Mouse (Mus musculus): ENCODE data around the gene Arid5b. TPM values are rescaled to one million over a fixed set of nuclear protein-coding genes. Genes with fewer than 3 reads are reported as not detected.

Arid5b gene
- polyA plus RNA-seq, 1 experiment from 2014 or later = 27.5 TPM

- H3K9ac ChIP-seq (replicated peaks; ENCODE audit: low read length) = no peak overlapping the region
- WGBS = 95% methylated on average over 5 of the region's 5 CpGs
- H3K9me3 ChIP-seq (replicated peaks; ENCODE audit: control insufficient read depth, low read length) = no peaks in the 10 kb centered on the region
Measured at GRCm38 (mm10) chr10:68158555-68158954, 120.0 kb downstream of the Arid5b start.

GRCm38 (mm10) chr10:68157511-68157910, 121.0 kb downstream of the Arid5b start:
- H3K4me3 ChIP-seq (ENCODE audit: low read depth, low read length) = no peak overlapping the region
- 69% methylated on average over 8 of the region's 8 CpGs for WGBS
- H3K9ac ChIP-seq (replicated peaks; ENCODE audit: low read length) = no peak overlapping the region
- no peaks in the 10 kb centered on the region for H3K27me3 ChIP-seq (ENCODE audit: control insufficient read depth, insufficient read depth, low read length)
- H3K4me2 ChIP-seq (ENCODE audit: low read depth, low read length) = no peak overlapping the region
- no peaks in the 10 kb centered on the region for H3K36me3 ChIP-seq (replicated peaks; ENCODE audit: control insufficient read depth, insufficient read depth, low read depth, low read length)
- ATAC-seq (replicated peaks; ENCODE audit: insufficient number of reproducible peaks, low FRiP score, low TSS enrichment, low read depth) = no peak
- no peak for DNase-seq (ENCODE audit: low spot score)
- no peaks in the 10 kb centered on the region for H3K4me1 ChIP-seq (ENCODE audit: control insufficient read depth, insufficient read depth, low read length)
- no peak overlapping the region for H3K27ac ChIP-seq (replicated peaks; ENCODE audit: low read depth, low read length)
- H3K9me3 ChIP-seq (replicated peaks; ENCODE audit: control insufficient read depth, low read length) = no peaks in the 10 kb centered on the region

More at GRCm38 (mm10) chr10:68158555-68158954, 120.0 kb downstream of the Arid5b start:
- Histone ChIP-seq H3K4me3 (ENCODE audit: low read depth, low read length) (no peak overlapping the region), H3K4me2 (ENCODE audit: low read depth, low read length) (no peak overlapping the region), H3K27ac (replicated peaks; ENCODE audit: low read depth, low read length) (no peak overlapping the region), H3K36me3 (replicated peaks; ENCODE audit: control insufficient read depth, insufficient read depth, low read depth, low read length) (no peaks in the 10 kb centered on the region), H3K27me3 (ENCODE audit: control insufficient read depth, insufficient read depth, low read length) (no peaks in the 10 kb centered on the region), H3K4me1 (ENCODE audit: control insufficient read depth, insufficient read depth, low read length) (no peaks in the 10 kb centered on the region)
- no peak for DNase-seq (ENCODE audit: low spot score)
- ATAC-seq (replicated peaks; ENCODE audit: insufficient number of reproducible peaks, low FRiP score, low TSS enrichment, low read depth) = no peak

GRCm38 (mm10) chr10:68156646-68157245, 121.8 kb downstream of the Arid5b start:
- H3K4me1 ChIP-seq (ENCODE audit: control insufficient read depth, insufficient read depth, low read length) = no peaks in the 10 kb centered on the region
- no peak overlapping the region for H3K27ac ChIP-seq (replicated peaks; ENCODE audit: low read depth, low read length)
- WGBS = 73% methylated on average over 10 of the region's 10 CpGs
- no peaks in the 10 kb centered on the region for H3K27me3 ChIP-seq (ENCODE audit: control insufficient read depth, insufficient read depth, low read length)
- H3K9ac ChIP-seq (replicated peaks; ENCODE audit: low read length) = no peak overlapping the region
- no peak overlapping the region for H3K4me2 ChIP-seq (ENCODE audit: low read depth, low read length)
- no peaks in the 10 kb centered on the region for H3K36me3 ChIP-seq (replicated peaks; ENCODE audit: control insufficient read depth, insufficient read depth, low read depth, low read length)
- no peak overlapping the region for H3K4me3 ChIP-seq (ENCODE audit: low read depth, low read length)
- ATAC-seq (replicated peaks; ENCODE audit: insufficient number of reproducible peaks, low FRiP score, low TSS enrichment, low read depth) = no peak
- no peak for DNase-seq (ENCODE audit: low spot score)
- no peaks in the 10 kb centered on the region for H3K9me3 ChIP-seq (replicated peaks; ENCODE audit: control insufficient read depth, low read length)

- Histone ChIP-seq H3K36me3 (replicated peaks; ENCODE audit: control insufficient read depth, insufficient read depth, low read depth, low read length) (no peaks in the 10 kb centered on the region), H3K4me2 (ENCODE audit: low read depth, low read length) (no peak overlapping the region), H3K27me3 (ENCODE audit: control insufficient read depth, insufficient read depth, low read length) (no peaks in the 10 kb centered on the region), H3K27ac (replicated peaks; ENCODE audit: low read depth, low read length) (no peak overlapping the region), H3K9ac (replicated peaks; ENCODE audit: low read length) (no peak overlapping the region), H3K9me3 (replicated peaks; ENCODE audit: control insufficient read depth, low read length) (no peaks in the 10 kb centered on the region), H3K4me1 (ENCODE audit: control insufficient read depth, insufficient read depth, low read length) (no peaks in the 10 kb centered on the region), H3K4me3 (ENCODE audit: low read depth, low read length) (no peak overlapping the region)
- no peak for ATAC-seq (replicated peaks; ENCODE audit: insufficient number of reproducible peaks, low FRiP score, low TSS enrichment, low read depth)
- no peak for DNase-seq (ENCODE audit: low spot score)
- WGBS = 79% methylated on average over 6 of the region's 6 CpGs
Measured at GRCm38 (mm10) chr10:68156159-68156558, 122.4 kb downstream of the Arid5b start.

GRCm38 (mm10) chr10:68155431-68156119, 123.0 kb downstream of the Arid5b start:
- Histone ChIP-seq H3K9me3 (replicated peaks; ENCODE audit: control insufficient read depth, low read length) (no peaks in the 10 kb centered on the region), H3K4me2 (ENCODE audit: low read depth, low read length) (no peak overlapping the region), H3K27ac (replicated peaks; ENCODE audit: low read depth, low read length) (no peak overlapping the region), H3K4me3 (ENCODE audit: low read depth, low read length) (no peak overlapping the region), H3K9ac (replicated peaks; ENCODE audit: low read length) (no peak overlapping the region), H3K27me3 (ENCODE audit: control insufficient read depth, insufficient read depth, low read length) (no peaks in the 10 kb centered on the region), H3K4me1 (ENCODE audit: control insufficient read depth, insufficient read depth, low read length) (no peaks in the 10 kb centered on the region), H3K36me3 (replicated peaks; ENCODE audit: control insufficient read depth, insufficient read depth, low read depth, low read length) (no peaks in the 10 kb centered on the region)
- WGBS = 91% methylated on average over 6 of the region's 6 CpGs
- DNase-seq (ENCODE audit: low spot score) (no peak), ATAC-seq (replicated peaks; ENCODE audit: insufficient number of reproducible peaks, low FRiP score, low TSS enrichment, low read depth) (no peak)

- Histone ChIP-seq H3K4me2 (ENCODE audit: low read depth, low read length) (no peak overlapping the region), H3K9me3 (replicated peaks; ENCODE audit: control insufficient read depth, low read length) (no peaks in the 10 kb centered on the region), H3K9ac (replicated peaks; ENCODE audit: low read length) (no peak overlapping the region), H3K4me1 (ENCODE audit: control insufficient read depth, insufficient read depth, low read length) (no peaks in the 10 kb centered on the region), H3K27ac (replicated peaks; ENCODE audit: low read depth, low read length) (no peak overlapping the region), H3K36me3 (replicated peaks; ENCODE audit: control insufficient read depth, insufficient read depth, low read depth, low read length) (no peaks in the 10 kb centered on the region), H3K27me3 (ENCODE audit: control insufficient read depth, insufficient read depth, low read length) (no peaks in the 10 kb centered on the region), H3K4me3 (ENCODE audit: low read depth, low read length) (no peak overlapping the region)
- ATAC-seq (replicated peaks; ENCODE audit: insufficient number of reproducible peaks, low FRiP score, low TSS enrichment, low read depth) (no peak), DNase-seq (ENCODE audit: low spot score) (no peak)
- 90% methylated on average over 14 of the region's 14 CpGs for WGBS
Measured at GRCm38 (mm10) chr10:68154046-68154765, 124.3 kb downstream of the Arid5b start.

GRCm38 (mm10) chr10:68153344-68154045, 125.0 kb downstream of the Arid5b start:
- ATAC-seq (replicated peaks; ENCODE audit: insufficient number of reproducible peaks, low FRiP score, low TSS enrichment, low read depth) (no peak), DNase-seq (ENCODE audit: low spot score) (no peak)
- no peaks in the 10 kb centered on the region for H3K36me3 ChIP-seq (replicated peaks; ENCODE audit: control insufficient read depth, insufficient read depth, low read depth, low read length)
- H3K4me3 ChIP-seq (ENCODE audit: low read depth, low read length) = no peak overlapping the region
- no peaks in the 10 kb centered on the region for H3K27me3 ChIP-seq (ENCODE audit: control insufficient read depth, insufficient read depth, low read length)
- no peaks in the 10 kb centered on the region for H3K4me1 ChIP-seq (ENCODE audit: control insufficient read depth, insufficient read depth, low read length)
- no peak overlapping the region for H3K4me2 ChIP-seq (ENCODE audit: low read depth, low read length)
- WGBS = 80% methylated on average over 11 of the region's 11 CpGs
- no peak overlapping the region for H3K27ac ChIP-seq (replicated peaks; ENCODE audit: low read depth, low read length)
- H3K9me3 ChIP-seq (replicated peaks; ENCODE audit: control insufficient read depth, low read length) = no peaks in the 10 kb centered on the region
- H3K9ac ChIP-seq (replicated peaks; ENCODE audit: low read length) = no peak overlapping the region

All from embryonic facial prominence, embryonic 11.5 days (tissue).